Mouse (Mus musculus) small intestine, adult 2 months (tissue): Measurements from ENCODE around the gene Uvrag. TPM values are rescaled to one million over a fixed set of nuclear protein-coding genes. Genes with fewer than 3 reads are reported as not detected.
A peak's percentile ranks its signal among the peaks of the same experiment; 100 is the strongest.

Experiments used
- H3K27ac ChIP-seq: fragments of 200-500 bp; 2 replicates; pipeline ENCODE4 v1.5.1; 2012; ENCODE audit warnings: low read depth, low read length, control low read depth, inconsistent platforms; ENCODE audit not compliant: insufficient read depth
- H3K27me3 ChIP-seq: fragments of 200-500 bp; 2 replicates; pipeline ENCODE4 v1.6.1; 2012; ENCODE audit warnings: mild to moderate bottlenecking, moderate library complexity, low read length, inconsistent platforms; ENCODE audit not compliant: control insufficient read depth, insufficient read depth
- H3K36me3 ChIP-seq: fragments of 200-500 bp; 2 replicates; pipeline ENCODE4 v1.6.1; 2012; ENCODE audit warnings: mild to moderate bottlenecking, low read length, control low read depth, inconsistent platforms; ENCODE audit not compliant: control insufficient read depth, insufficient read depth
- H3K4me1 ChIP-seq: fragments of 200-500 bp; 2 replicates; pipeline ENCODE4 v1.6.1; 2012; ENCODE audit warnings: low read length, inconsistent platforms, mixed read lengths; ENCODE audit not compliant: control insufficient read depth, insufficient read depth, insufficient read length
- H3K4me3 ChIP-seq: fragments of 200-500 bp; 2 replicates; pipeline ENCODE4 v1.5.1; 2012; ENCODE audit warnings: low read depth, mild to moderate bottlenecking, control low read depth, inconsistent platforms, low read length, moderate library complexity
- CTCF ChIP-seq: fragments of 200-500 bp; IDR thresholded peaks from 2 replicates; pipeline ENCODE4 v1.5.1; 2012; ENCODE audit warnings: low read depth, mild to moderate bottlenecking, control low read depth, inconsistent platforms, low read length, moderate library complexity, mixed read lengths; ENCODE audit not compliant: insufficient replicate concordance, insufficient read length; ENCODE audit errors: extremely low read depth
- POLR2A ChIP-seq: fragments of 200-500 bp; IDR thresholded peaks from 2 replicates; pipeline ENCODE4 v1.6.1; 2012; ENCODE audit warnings: low read depth, mild to moderate bottlenecking, control low read depth, inconsistent platforms, low read length, moderate library complexity
- WGBS: fragments of 180-500 bp; shearing (Covaris S2); methylation state at CpG from one replicate; pipeline ENCODE4 v1.1.7; 2018; 5-methylcytosine and 5-hydroxymethylcytosine counted together
- polyA plus RNA-seq: library from polyadenylated mRNA; depleted of rRNA; stranded (reverse); fragments of >200 nt; gene quantifications from 2 replicates; pipeline ENCODE4 v1.2.3, GENCODE M21; 2012

Gene Uvrag
- polyA plus RNA-seq, 1 experiment = 28.2 TPM

DNA sequence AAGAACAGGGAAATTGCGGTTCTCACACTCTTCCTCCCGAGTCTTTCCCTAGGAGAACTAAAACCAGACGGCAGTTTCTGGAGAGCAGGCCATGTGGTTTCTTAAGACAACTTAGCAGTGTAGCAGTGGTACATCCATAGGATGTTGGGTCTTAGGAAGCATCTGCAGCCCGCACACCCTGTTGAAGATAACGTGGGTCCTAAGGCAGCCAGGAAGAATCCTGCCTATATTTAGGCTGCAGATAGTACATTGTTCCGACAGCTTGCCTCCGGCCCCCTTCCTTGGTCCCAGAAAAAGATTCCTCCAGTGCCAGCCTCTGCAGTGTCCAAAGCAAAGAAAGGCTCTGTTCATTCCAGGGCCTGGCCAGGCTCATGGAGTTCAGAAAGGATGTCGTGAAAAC is 25.2 kb upstream of the Uvrag start:
- H3K27me3 ChIP-seq = no peaks in the 10 kb centered on the region
- peaks cover 86% of the 10 kb centered on the region for H3K4me1 ChIP-seq
- H3K36me3 ChIP-seq = peaks cover 43% of the 10 kb centered on the region
- TF ChIP-seq POLR2A = no peak
- no peak for TF ChIP-seq CTCF
- H3K27ac ChIP-seq = no peak overlapping the region
- 92% methylated on average over 8 of the region's 8 CpGs for WGBS
- no peak overlapping the region for H3K4me3 ChIP-seq

DNA sequence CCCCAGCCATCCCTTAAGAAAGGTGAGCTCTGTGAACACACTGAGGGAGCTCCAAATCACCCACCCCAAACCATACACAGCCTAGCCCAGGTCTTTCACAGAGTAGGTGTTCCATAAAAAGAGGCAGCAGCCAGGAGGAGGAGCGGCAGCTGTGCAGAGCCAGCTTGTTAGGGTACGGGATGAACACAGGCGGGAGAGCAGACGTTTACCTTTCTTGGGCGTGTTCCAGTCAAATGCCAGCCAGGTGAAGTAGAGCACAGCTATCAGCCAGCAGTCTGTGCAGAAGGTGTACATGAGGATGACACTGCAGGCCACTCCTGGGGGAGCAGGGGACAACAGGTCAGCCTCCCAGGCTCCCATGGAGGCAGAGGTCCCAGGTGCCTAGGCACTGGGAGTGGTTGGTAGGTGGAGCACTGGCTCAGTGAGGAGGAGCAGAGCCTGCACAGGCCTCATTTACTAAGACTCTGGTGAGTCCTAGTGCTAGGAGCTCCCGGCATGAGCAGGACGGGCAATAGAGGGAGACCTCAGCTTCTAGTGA is 24.0 kb upstream of the Uvrag start:
- WGBS = 22% methylated on average over 7 of the region's 7 CpGs
- H3K27ac ChIP-seq = peak overlapping the region; percentile 38
- peaks cover 43% of the 10 kb centered on the region for H3K36me3 ChIP-seq
- no peaks in the 10 kb centered on the region for H3K27me3 ChIP-seq
- peaks cover 84% of the 10 kb centered on the region for H3K4me1 ChIP-seq
- no peak overlapping the region for H3K4me3 ChIP-seq
- peak; percentile 5; the same call in 1 of the 2 replicates for TF ChIP-seq CTCF
- no peak for TF ChIP-seq POLR2A

DNA sequence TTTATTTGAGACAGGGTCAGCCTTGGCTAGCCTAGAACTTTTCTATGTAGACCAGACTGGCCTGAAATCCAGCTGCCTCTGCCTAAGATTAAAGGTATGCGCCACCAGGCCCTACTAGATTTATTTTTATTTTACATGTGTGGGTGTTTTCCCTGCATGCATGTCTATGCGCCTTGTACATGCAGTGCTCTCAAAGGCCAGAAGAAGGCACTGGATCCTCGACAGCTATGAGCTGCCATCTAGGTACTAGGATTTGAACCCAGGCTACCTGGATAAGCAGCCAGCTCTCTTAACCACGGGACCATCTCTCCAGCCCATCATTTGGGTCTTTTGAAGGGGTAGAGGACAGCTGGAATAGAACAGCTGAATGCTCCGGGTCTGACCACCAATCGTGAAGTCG is 21.5 kb upstream of the Uvrag start:
- H3K4me3 ChIP-seq = no peak overlapping the region
- H3K4me1 ChIP-seq = peaks cover 76% of the 10 kb centered on the region
- peak overlapping the region; percentile 89 for H3K27ac ChIP-seq
- peak; percentile 18; the same call in 1 of the 2 replicates for TF ChIP-seq CTCF
- TF ChIP-seq POLR2A = no peak
- H3K36me3 ChIP-seq = peaks cover 43% of the 10 kb centered on the region
- no peaks in the 10 kb centered on the region for H3K27me3 ChIP-seq
- 87% methylated on average over 7 of the region's 7 CpGs for WGBS

DNA sequence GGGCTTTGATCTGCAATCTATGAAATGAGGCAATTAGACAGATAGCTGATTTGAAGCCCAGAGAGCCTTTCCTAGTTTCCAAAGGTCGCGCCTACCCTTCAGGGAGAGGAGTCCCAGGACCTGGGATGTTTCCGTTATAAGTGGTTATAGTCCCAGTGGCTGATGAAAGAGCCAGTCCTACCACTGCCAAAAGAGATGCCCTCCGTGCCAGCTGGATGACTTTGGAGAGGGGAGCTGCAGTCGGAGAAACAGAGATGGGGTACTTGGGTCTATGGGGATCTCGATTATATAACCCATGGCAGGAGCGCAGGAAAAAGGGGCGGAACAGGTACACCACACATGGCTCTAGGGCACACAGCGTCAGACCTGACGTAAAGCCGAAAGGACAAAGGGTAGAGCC is 21.0 kb upstream of the Uvrag start:
- no peaks in the 10 kb centered on the region for H3K27me3 ChIP-seq
- H3K4me1 ChIP-seq = peaks cover 77% of the 10 kb centered on the region
- H3K4me3 ChIP-seq = no peak overlapping the region
- peak overlapping the region; percentile 89 for H3K27ac ChIP-seq
- H3K36me3 ChIP-seq = peaks cover 44% of the 10 kb centered on the region
- TF ChIP-seq CTCF (no peak), POLR2A (no peak)
- WGBS = 31% methylated on average over 11 of the region's 11 CpGs

DNA sequence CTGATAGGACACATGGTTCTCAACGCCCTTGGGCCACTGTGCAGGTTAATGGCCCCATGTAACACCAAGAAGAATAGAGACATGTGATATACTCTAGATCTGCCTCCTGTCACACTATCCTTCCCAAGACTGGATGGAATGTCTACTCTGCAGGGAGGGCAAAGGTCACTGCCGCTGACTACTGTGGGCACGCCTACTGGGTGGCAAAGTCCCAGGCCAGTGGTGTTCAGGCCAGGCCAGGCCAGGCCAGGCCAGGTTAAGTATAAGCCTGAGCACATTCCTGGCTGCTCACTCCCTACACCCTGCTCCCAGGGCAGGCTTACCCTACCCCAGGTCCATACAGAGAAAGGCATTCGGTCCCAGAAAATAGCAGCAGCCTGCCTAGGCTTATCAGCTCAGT is 20.6 kb upstream of the Uvrag start:
- TF ChIP-seq CTCF = no peak
- TF ChIP-seq POLR2A = peak; percentile 16; the same call in 1 of the 2 replicates
- H3K27me3 ChIP-seq = no peaks in the 10 kb centered on the region
- no peak overlapping the region for H3K4me3 ChIP-seq
- peaks cover 79% of the 10 kb centered on the region for H3K4me1 ChIP-seq
- 30% methylated on average over 4 of the region's 4 CpGs for WGBS
- peak overlapping the region; percentile 89 for H3K27ac ChIP-seq
- peaks cover 43% of the 10 kb centered on the region for H3K36me3 ChIP-seq

DNA sequence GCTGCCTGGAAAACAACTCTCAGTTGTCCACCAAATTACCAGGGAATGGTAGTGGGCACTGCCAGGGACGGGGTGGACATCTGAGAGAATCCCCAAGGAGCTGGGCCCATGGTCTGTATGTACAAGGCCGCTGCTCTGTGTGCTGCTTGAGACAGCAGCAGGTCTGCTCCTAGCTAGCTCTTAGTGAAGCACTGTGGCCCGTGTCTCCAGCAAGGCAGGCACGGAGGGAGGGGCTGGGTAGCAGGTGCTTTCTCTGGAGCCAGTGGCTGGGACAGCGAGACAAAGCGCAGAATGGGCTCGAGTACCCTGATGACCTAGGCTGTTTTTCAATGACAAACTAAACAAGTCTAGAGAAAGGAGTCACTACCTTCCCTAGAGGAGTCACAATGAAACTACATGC is 20.1 kb upstream of the Uvrag start:
- 39% methylated on average over 7 of the region's 7 CpGs for WGBS
- H3K36me3 ChIP-seq = peaks cover 43% of the 10 kb centered on the region
- no peak for TF ChIP-seq POLR2A
- TF ChIP-seq CTCF = peak; percentile 32; the same call in 1 of the 2 replicates
- H3K4me1 ChIP-seq = peaks cover 77% of the 10 kb centered on the region
- peak overlapping the region; percentile 89 for H3K27ac ChIP-seq
- no peaks in the 10 kb centered on the region for H3K27me3 ChIP-seq
- H3K4me3 ChIP-seq = peak overlapping the region; percentile 19; the same call in 1 of the 2 replicates

DNA sequence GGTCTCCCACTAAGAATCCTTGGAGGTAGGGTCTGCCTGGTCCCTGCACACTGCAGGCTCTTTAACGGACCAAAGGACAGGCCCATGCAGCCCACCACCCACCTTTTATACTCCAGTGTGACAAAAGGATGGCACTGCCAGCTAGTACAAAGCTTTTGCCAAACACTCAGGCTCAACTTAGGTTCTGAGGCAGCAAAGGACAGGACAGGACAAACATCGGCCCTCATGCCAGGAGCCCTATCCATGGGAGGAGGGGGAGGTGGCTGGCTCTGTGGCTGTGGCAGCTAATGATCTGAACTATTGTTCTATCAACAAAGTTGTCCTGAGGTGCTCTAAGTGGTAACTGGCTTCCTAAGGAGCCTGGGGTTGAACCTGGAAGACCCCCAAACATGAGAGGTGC is 18.5 kb upstream of the Uvrag start:
- WGBS = 90% methylated on average over 2 of the region's 2 CpGs
- Histone ChIP-seq H3K4me1 (peaks cover 73% of the 10 kb centered on the region), H3K27ac (no peak overlapping the region), H3K36me3 (peaks cover 39% of the 10 kb centered on the region), H3K4me3 (no peak overlapping the region), H3K27me3 (no peaks in the 10 kb centered on the region)
- no peak for TF ChIP-seq CTCF
- TF ChIP-seq POLR2A = no peak

DNA sequence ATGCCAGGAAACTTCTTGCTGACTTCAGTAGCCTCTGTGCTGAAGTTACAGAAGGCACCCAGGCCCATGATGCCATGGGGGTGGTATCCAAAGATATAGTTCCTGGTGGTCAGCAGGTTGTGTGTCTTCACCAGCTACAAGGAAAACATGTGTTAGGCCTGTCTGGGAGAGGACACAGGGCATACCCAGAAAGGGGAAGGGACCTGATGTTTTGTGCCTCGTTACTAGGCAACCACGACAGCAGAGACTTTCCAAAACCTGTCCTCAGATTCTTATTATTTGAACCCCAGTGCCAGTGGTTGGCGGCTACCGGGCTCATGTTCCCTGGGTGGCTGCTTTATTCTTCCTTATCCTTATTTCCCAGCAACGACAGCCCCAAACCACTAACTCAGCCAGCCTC is 18.0 kb upstream of the Uvrag start:
- peaks cover 39% of the 10 kb centered on the region for H3K36me3 ChIP-seq
- H3K27me3 ChIP-seq = no peaks in the 10 kb centered on the region
- H3K4me1 ChIP-seq = peaks cover 68% of the 10 kb centered on the region
- no peak overlapping the region for H3K27ac ChIP-seq
- no peak overlapping the region for H3K4me3 ChIP-seq
- 72% methylated on average over 5 of the region's 5 CpGs for WGBS
- TF ChIP-seq CTCF = no peak
- no peak for TF ChIP-seq POLR2A
